Mouse (Mus musculus) ES-E14 (cell line): ENCODE data around the gene Fgr. TPM values are rescaled to one million over a fixed set of nuclear protein-coding genes. Genes with fewer than 3 reads are reported as not detected.

ENCODE experiments used
- DNase-seq: peaks from one replicate; pipeline ENCODE4 v3.0.0-alpha.2; 2013; ENCODE audit warnings: low read depth, low spot score
- H3K27ac ChIP-seq: 2 replicates; pipeline ENCODE4 v1.5.1; 2012; ENCODE audit warnings: low read depth, mild to moderate bottlenecking, low read length, moderate library complexity, mixed read lengths; ENCODE audit not compliant: poor library complexity, insufficient read depth, severe bottlenecking
- H3K36me3 ChIP-seq: 2 replicates; pipeline ENCODE4 v1.6.1; 2012; ENCODE audit warnings: mild to moderate bottlenecking, low read length, moderate library complexity, mixed read lengths; ENCODE audit not compliant: control insufficient read depth, poor library complexity, insufficient read depth, severe bottlenecking
- H3K4me1 ChIP-seq, 2 experiments: fragments of 150-350 bp in 1 of 2; sonication (generic) in 1 of 2; 2 replicates each; pipeline ENCODE4 v1.6.1; 2012; ENCODE audit warnings: low read length in 2 of 2, mild to moderate bottlenecking in 1 of 2, mixed read lengths in 1 of 2; ENCODE audit not compliant: control insufficient read depth in 2 of 2, insufficient read depth in 2 of 2, poor library complexity in 1 of 2
- H3K4me3 ChIP-seq, 2 experiments: fragments of 150-350 bp in 1 of 2; sonication (generic) in 1 of 2; 2 replicates each; pipeline ENCODE4 v1.5.1; 2012; ENCODE audit warnings: low read length in 2 of 2, low read depth in 1 of 2, mild to moderate bottlenecking in 1 of 2, mixed read lengths in 1 of 2; ENCODE audit not compliant: insufficient read depth in 1 of 2, poor library complexity in 1 of 2, severe bottlenecking in 1 of 2
- H3K9ac ChIP-seq: 2 replicates; pipeline ENCODE4 v1.6.1; 2012; ENCODE audit warnings: low read depth, mild to moderate bottlenecking, low read length, mixed read lengths; ENCODE audit not compliant: poor library complexity, insufficient read depth, severe bottlenecking
- H3K9me3 ChIP-seq: fragments of 150-350 bp; sonication (generic); 2 replicates; pipeline ENCODE4 v1.6.1; 2012; ENCODE audit warnings: low read depth, mild to moderate bottlenecking, low read length; ENCODE audit not compliant: control insufficient read depth, insufficient read depth
- CHD2 ChIP-seq: IDR thresholded peaks from 2 replicates; pipeline ENCODE4 v1.6.1; 2014; ENCODE audit warnings: mild to moderate bottlenecking, low read depth, low read length, inconsistent platforms
- HCFC1 ChIP-seq: IDR thresholded peaks from 2 replicates; pipeline ENCODE4 v1.6.1; 2012; ENCODE audit warnings: low read length, inconsistent platforms, borderline replicate concordance; ENCODE audit not compliant: insufficient read depth
- MAFK ChIP-seq: IDR thresholded peaks from 2 replicates; pipeline ENCODE4 v1.6.1; 2014; ENCODE audit warnings: mild to moderate bottlenecking, low read depth, low read length, inconsistent platforms; ENCODE audit not compliant: insufficient read depth
- ZC3H11A ChIP-seq: IDR thresholded peaks from 2 replicates; pipeline ENCODE4 v1.6.1; 2012; ENCODE audit warnings: low read depth, mild to moderate bottlenecking, inconsistent platforms, low read length, borderline replicate concordance
- ZNF384 ChIP-seq: IDR thresholded peaks from 2 replicates; pipeline ENCODE4 v1.6.1; 2012; ENCODE audit warnings: low read depth, low read length, inconsistent platforms
- in situ Hi-C, 2 experiments: fragments of 600-800 bp; cut with MboI; formaldehyde crosslinking; loops; one replicate each; pipeline ENCODE4 v1.15.1; 2025; ENCODE audit warnings: low sequenced_read_pairs in 2 of 2, inconsistent platforms in 1 of 2; ENCODE audit not compliant: unreplicated experiment in 2 of 2
- total RNA-seq: library from RNA; depleted of rRNA; stranded (reverse); fragments of 300-350 nt; gene quantifications from 2 replicates; pipeline ENCODE4 v1.2.3, GENCODE M21; 2012

Fgr gene
- total RNA-seq, 1 experiment = 1.8 TPM

DNA sequence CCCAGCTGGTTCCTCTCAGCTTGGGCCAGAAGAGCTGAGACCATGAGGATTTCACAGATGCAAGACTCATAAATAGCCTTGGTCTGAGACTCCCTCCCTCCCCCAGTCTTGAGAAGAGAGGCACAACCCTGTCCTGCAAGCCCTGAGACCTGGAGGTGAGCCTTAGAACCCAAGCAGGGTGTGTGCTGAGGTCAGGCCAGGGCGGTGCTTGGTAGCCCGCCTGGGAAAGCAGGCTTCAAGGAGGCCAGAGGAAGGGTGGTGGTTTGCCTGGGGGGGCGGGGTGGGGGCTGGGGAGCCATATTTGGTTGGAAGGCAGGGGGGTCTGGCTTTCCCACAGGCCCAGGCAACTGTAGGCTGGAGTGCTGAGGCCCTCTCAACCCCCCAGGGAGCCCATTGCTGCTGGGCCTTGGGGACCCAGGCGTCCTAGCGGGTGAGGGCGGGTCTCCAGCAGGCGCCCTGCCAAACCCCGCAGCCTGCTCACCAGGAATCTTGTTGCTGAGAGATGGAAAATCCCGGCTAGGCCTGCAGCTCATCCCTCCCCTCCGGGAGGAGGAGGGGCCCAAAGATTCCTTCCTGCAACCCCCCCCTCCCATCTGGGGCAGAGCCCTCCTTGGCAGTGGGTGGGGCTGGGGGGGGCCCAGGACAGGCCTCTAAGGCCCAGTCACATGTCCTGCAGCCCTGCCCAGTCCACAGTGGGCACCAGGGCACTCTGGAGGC is 51.2 kb downstream of the Fgr start:
- no peak overlapping the region for H3K4me3 ChIP-seq
- peaks cover 10% of the 10 kb centered on the region for H3K36me3 ChIP-seq
- DNase-seq = no peak
- H3K4me1 ChIP-seq = peaks cover 27 to 77% of the 10 kb centered on the region in 2 experiments
- in situ Hi-C loops = loop anchor here in 1 of 2 experiments (25.0 kb wide), 1 partner anchor 262 kb away; the partner anchor contains the start of gene Tmem222
- no peaks in the 10 kb centered on the region for H3K9me3 ChIP-seq
- H3K9ac ChIP-seq = no peak overlapping the region
- TF ChIP-seq HCFC1 (no peak), ZC3H11A (no peak), MAFK (no peak), CHD2 (no peak), ZNF384 (no peak)
- H3K27ac ChIP-seq = no peak overlapping the region

DNA sequence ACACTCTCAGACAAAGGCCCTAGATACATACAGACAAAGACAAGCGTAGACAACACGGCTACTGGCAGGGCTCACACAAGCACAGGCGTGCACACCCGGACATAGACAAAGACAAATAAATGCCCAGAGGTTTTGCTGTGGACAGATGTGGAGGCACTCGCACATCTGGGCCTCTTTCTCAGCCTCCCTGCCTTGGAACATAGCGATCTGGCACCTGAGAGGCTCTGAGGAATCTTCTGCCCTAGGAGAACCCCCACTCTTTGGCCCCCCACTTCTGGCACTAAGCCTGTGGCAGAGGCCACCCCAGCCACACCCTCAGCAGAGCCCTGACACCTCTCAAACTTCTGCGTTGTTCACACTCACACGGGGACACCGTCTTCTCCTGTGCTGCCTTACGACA is 52.4 kb downstream of the Fgr start:
- Histone ChIP-seq H3K9ac (no peak overlapping the region), H3K4me1 (peaks cover 24 to 75% of the 10 kb centered on the region in 2 experiments), H3K27ac (no peak overlapping the region; the same call in 1 of the 2 replicates), H3K36me3 (peaks cover 10% of the 10 kb centered on the region), H3K9me3 (no peaks in the 10 kb centered on the region), H3K4me3 (no peak overlapping the region)
- in situ Hi-C loops = no loop called here
- TF ChIP-seq ZC3H11A (no peak), ZNF384 (no peak)
- DNase-seq = no peak

DNA sequence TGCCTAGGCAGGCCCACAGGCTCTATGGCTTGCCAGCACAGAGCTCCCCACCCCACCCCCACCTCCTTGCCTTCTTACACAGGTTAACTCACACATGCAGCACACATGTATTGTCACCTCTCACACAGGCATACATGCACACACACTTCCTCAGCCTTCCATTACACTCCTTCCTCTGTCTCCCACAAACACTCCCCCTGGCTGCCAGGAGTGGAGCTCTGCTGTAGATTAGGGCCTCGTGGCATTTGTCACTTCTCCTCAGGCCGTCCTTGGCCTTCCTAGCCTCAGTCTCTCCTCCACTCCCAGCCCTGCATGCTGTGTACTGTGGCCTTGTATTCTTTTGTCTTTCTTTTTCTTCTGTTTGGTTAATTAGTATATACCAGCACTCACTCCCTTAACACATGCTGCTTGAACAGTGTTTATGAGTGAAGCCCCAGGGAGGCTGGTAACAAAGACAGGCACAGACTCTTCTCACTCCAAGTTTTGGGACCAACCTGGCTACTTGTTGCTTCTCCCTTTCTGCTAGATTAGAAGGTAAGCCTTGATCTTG is 53.0 kb downstream of the Fgr start:
- no peak overlapping the region for H3K9ac ChIP-seq
- H3K36me3 ChIP-seq = peaks cover 10% of the 10 kb centered on the region
- H3K4me3 ChIP-seq = no peak overlapping the region
- no peak for DNase-seq
- in situ Hi-C loops = no loop called here
- peak overlapping the region; percentile 50 for H3K27ac ChIP-seq
- TF ChIP-seq ZNF384 (no peak), CHD2 (no peak), HCFC1 (no peak), MAFK (no peak), ZC3H11A (no peak)
- no peaks in the 10 kb centered on the region for H3K9me3 ChIP-seq
- peaks cover 20 to 76% of the 10 kb centered on the region in 2 experiments for H3K4me1 ChIP-seq

DNA sequence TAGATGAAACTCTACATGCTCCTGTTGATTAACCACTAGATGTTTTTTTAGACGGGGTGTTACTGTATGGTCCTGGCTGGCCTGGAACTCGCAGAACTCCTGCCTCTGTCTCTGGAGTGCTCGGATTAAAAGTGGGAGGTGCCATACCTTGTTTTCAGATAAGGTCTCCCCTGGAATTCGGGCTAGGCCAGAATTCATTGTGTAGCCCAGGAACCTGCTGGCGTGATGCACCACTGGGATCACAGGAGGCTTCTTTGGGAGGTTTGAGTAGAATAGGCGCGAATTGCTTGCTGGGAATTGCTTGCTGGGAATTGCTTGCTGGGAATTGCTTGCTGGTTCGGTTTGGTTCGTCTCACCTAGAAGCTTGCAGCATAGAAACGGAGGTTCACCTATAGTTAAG is 53.8 kb downstream of the Fgr start:
- no peak for DNase-seq
- H3K4me1 ChIP-seq = peaks cover 22 to 74% of the 10 kb centered on the region in 2 experiments
- H3K27ac ChIP-seq = peak overlapping the region; percentile 50
- peaks cover 10% of the 10 kb centered on the region for H3K36me3 ChIP-seq
- no peak for TF ChIP-seq CHD2
- TF ChIP-seq HCFC1 = no peak
- no peak for TF ChIP-seq ZC3H11A
- no peak for TF ChIP-seq ZNF384
- no peak for TF ChIP-seq MAFK
- no peaks in the 10 kb centered on the region for H3K9me3 ChIP-seq
- in situ Hi-C loops = no loop called here
- 0 out of 4 replicates have a peak overlapping the region, but pooled peaks of 1 of the 2 experiments have one; percentile 13 for H3K4me3 ChIP-seq
- H3K9ac ChIP-seq = no peak overlapping the region
